Mouse (Mus musculus) ES-E14 (cell line): ENCODE measurements at regions not wholly inside any gene's neighbourhood (a gene's known extent, or its start where the extent isn't known, plus 50 kb on each side); places are given as distances from the start of the nearest gene placed in this dataset.

Experiments
- CHD2 ChIP-seq: IDR thresholded peaks from 2 replicates; pipeline ENCODE4 v1.6.1; 2014; ENCODE audit warnings: mild to moderate bottlenecking, low read depth, low read length, inconsistent platforms
- HCFC1 ChIP-seq: IDR thresholded peaks from 2 replicates; pipeline ENCODE4 v1.6.1; 2012; ENCODE audit warnings: low read length, inconsistent platforms, borderline replicate concordance; ENCODE audit not compliant: insufficient read depth
- MAFK ChIP-seq: IDR thresholded peaks from 2 replicates; pipeline ENCODE4 v1.6.1; 2014; ENCODE audit warnings: mild to moderate bottlenecking, low read depth, low read length, inconsistent platforms; ENCODE audit not compliant: insufficient read depth

GRCm38 (mm10) chr13:44579215-44579614 lies 150.1 kb upstream of the Jarid2 start:
- TF ChIP-seq HCFC1 (no peak), MAFK (no peak), CHD2 (no peak)
